Comparison of ENCODE assay signal across 17 mouse cellular contexts in genomic region chr1:76091031-76091430, GRCm38 (mm10).
DNase-seq lines count a peak whose midpoint lies in the region; ATAC-seq and TF ChIP-seq lines count a peak whose summit lies in the region.
"Had no signal": no experiment of that assay in that cellular context is flagged by ENCODE, and none has a peak within 500 bp of the region (broad histone marks: within the 10 kb centered on the region; RNA-seq: fewer than 3 reads in every experiment).

No protein-coding gene starts in this region.

- DNase-seq in lung, adult 2 months = no peak
- peak; percentile 84 for DNase-seq in Muller cell, postnatal 12 days (ENCODE audit: inconsistent ontology term)
- peak; percentile 66 for DNase-seq in hindbrain, postnatal 0 days (ENCODE audit: low spot score)
- no peak for DNase-seq in thymus, postnatal 4 days
- DNase-seq: adrenal gland, postnatal 14 days; cerebellum, adult 18-20 months; heart, postnatal 36 days; right cerebral cortex, postnatal 4 days; thymus, postnatal 36 days had no signal

- no peaks in the 10 kb centered on the region for H3K9me3 ChIP-seq in forebrain, embryonic 12.5 days
- no peaks in the 10 kb centered on the region for H3K9me3 ChIP-seq in forebrain, embryonic 15.5 days
- no peaks in the 10 kb centered on the region for H3K9me3 ChIP-seq in lung, embryonic 15.5 days
- no peaks in the 10 kb centered on the region for H3K9me3 ChIP-seq in hindbrain, postnatal 0 days (ENCODE audit: low read length)
- H3K9me3 ChIP-seq: forebrain, embryonic 13.5 days; heart, embryonic 13.5 days; neural tube, embryonic 13.5 days had no signal

- WGBS in forebrain, embryonic 12.5 days = 40% methylated on average over 5 of the region's 5 CpGs
- WGBS in forebrain, embryonic 15.5 days = 22% methylated on average over 5 of the region's 5 CpGs
- WGBS in lung, embryonic 15.5 days = 38% methylated on average over 5 of the region's 5 CpGs
- 45% methylated on average over 5 of the region's 5 CpGs for WGBS in lung, adult 2 months
- WGBS in hindbrain, postnatal 0 days = 25% methylated on average over 5 of the region's 5 CpGs

- ATAC-seq in forebrain, embryonic 12.5 days (ENCODE audit: low FRiP score) = no peak
- no peak for ATAC-seq in forebrain, embryonic 15.5 days (replicated peaks)
- ATAC-seq in lung, embryonic 15.5 days (ENCODE audit: borderline replicate concordance, extremely low read depth, low FRiP score, low TSS enrichment) = peak; percentile 52; the same call in 1 of the 2 replicates
- ATAC-seq in hindbrain, postnatal 0 days = peak; percentile 43; the same call in 1 of the 2 replicates
- ATAC-seq: activated CD4-positive, CD25-positive, alpha-beta regulatory T cell, adult 4 months; forebrain, embryonic 13.5 days; intestine, embryonic 16.5 days had no signal

- H3K36me3 ChIP-seq in forebrain, embryonic 12.5 days (replicated peaks) = no peaks in the 10 kb centered on the region
- no peaks in the 10 kb centered on the region for H3K36me3 ChIP-seq in forebrain, embryonic 15.5 days
- no peaks in the 10 kb centered on the region for H3K36me3 ChIP-seq in lung, embryonic 15.5 days
- H3K36me3 ChIP-seq in hindbrain, postnatal 0 days (ENCODE audit: insufficient read depth, low read length) = no peaks in the 10 kb centered on the region
- H3K36me3 ChIP-seq: heart, embryonic 13.5 days; neural tube, embryonic 13.5 days had no signal

- no peak for TF ChIP-seq CTCF in lung, adult 2 months (IDR thresholded peaks at IDR 0.05; ENCODE audit: insufficient read depth, low read length)
- no peak for TF ChIP-seq CTCF in hindbrain, postnatal 0 days (IDR thresholded peaks at IDR 0.05; ENCODE audit: low read depth)

- no peaks in the 10 kb centered on the region for H3K27me3 ChIP-seq in forebrain, embryonic 12.5 days
- H3K27me3 ChIP-seq in forebrain, embryonic 15.5 days = no peaks in the 10 kb centered on the region
- H3K27me3 ChIP-seq in lung, embryonic 15.5 days = no peaks in the 10 kb centered on the region
- H3K27me3 ChIP-seq in hindbrain, postnatal 0 days (ENCODE audit: insufficient read depth, low read length) = no peaks in the 10 kb centered on the region
- H3K27me3 ChIP-seq: forebrain, embryonic 13.5 days; heart, embryonic 13.5 days; neural tube, embryonic 13.5 days had no signal

- H3K4me2 ChIP-seq in forebrain, embryonic 12.5 days = no peak overlapping the region
- H3K4me2 ChIP-seq in forebrain, embryonic 15.5 days (replicated peaks) = no peak overlapping the region
- H3K4me2 ChIP-seq in lung, embryonic 15.5 days = no peak overlapping the region
- no peak overlapping the region for H3K4me2 ChIP-seq in hindbrain, postnatal 0 days (ENCODE audit: low read depth, low read length)
- H3K4me2 ChIP-seq: forebrain, embryonic 13.5 days; heart, embryonic 13.5 days; neural tube, embryonic 13.5 days had no signal

- H3K4me3 ChIP-seq in forebrain, embryonic 12.5 days (replicated peaks) = no peak overlapping the region
- no peak overlapping the region for H3K4me3 ChIP-seq in forebrain, embryonic 15.5 days
- H3K4me3 ChIP-seq in lung, embryonic 15.5 days = no peak overlapping the region
- no peak overlapping the region for H3K4me3 ChIP-seq in lung, adult 2 months (replicated peaks; ENCODE audit: extremely low read depth, low read depth, low read length)
- no peak overlapping the region for H3K4me3 ChIP-seq in hindbrain, postnatal 0 days (ENCODE audit: low read length)
- H3K4me3 ChIP-seq: forebrain, embryonic 13.5 days; heart, embryonic 13.5 days; neural tube, embryonic 13.5 days had no signal

- H3K27ac ChIP-seq in forebrain, embryonic 12.5 days = 0 out of 2 replicates have a peak overlapping the region, but pooled peaks have one; percentile 5
- H3K27ac ChIP-seq in forebrain, embryonic 15.5 days (replicated peaks) = no peak overlapping the region
- no peak overlapping the region for H3K27ac ChIP-seq in lung, embryonic 15.5 days
- H3K27ac ChIP-seq in hindbrain, postnatal 0 days = no peak overlapping the region
- H3K27ac ChIP-seq: forebrain, embryonic 13.5 days; heart, embryonic 13.5 days; neural tube, embryonic 13.5 days had no signal

- TF ChIP-seq POLR2A in lung, adult 2 months (IDR thresholded peaks at IDR 0.05; ENCODE audit: borderline replicate concordance, extremely low read depth, low read depth, low read length) = no peak

- no peak overlapping the region for H3K9ac ChIP-seq in forebrain, embryonic 12.5 days
- no peak overlapping the region for H3K9ac ChIP-seq in forebrain, embryonic 15.5 days (replicated peaks)
- H3K9ac ChIP-seq in lung, embryonic 15.5 days = no peak overlapping the region
- no peak overlapping the region for H3K9ac ChIP-seq in hindbrain, postnatal 0 days (replicated peaks; ENCODE audit: low read length)
- H3K9ac ChIP-seq: forebrain, embryonic 13.5 days; heart, embryonic 13.5 days; neural tube, embryonic 13.5 days had no signal

- peaks cover 5% of the 10 kb centered on the region for H3K4me1 ChIP-seq in forebrain, embryonic 12.5 days
- H3K4me1 ChIP-seq in forebrain, embryonic 15.5 days = peaks cover 3% of the 10 kb centered on the region; the same call in 1 of the 2 replicates
- H3K4me1 ChIP-seq in lung, embryonic 15.5 days = 0 out of 2 replicates have a peak, but pooled peaks cover 5% of the 10 kb centered on the region
- no peaks in the 10 kb centered on the region for H3K4me1 ChIP-seq in lung, adult 2 months (ENCODE audit: control insufficient read depth, insufficient read depth, low read length)
- no peaks in the 10 kb centered on the region for H3K4me1 ChIP-seq in hindbrain, postnatal 0 days (ENCODE audit: insufficient read depth, low read length)

Comparison
In these comparisons a context has a peak if more than half of its experiments do, and no peak if none do; other contexts are left out.
1. ATAC-seq: peak in lung, embryonic 15.5 days (single experiment) and hindbrain, postnatal 0 days (single experiment); none in forebrain, embryonic 12.5 days (single experiment) and forebrain, embryonic 15.5 days (single experiment).
2. DNase-seq: peak in Muller cell, postnatal 12 days (single experiment) and hindbrain, postnatal 0 days (single experiment); none in lung, adult 2 months (single experiment) and thymus, postnatal 4 days (single experiment).